Mouse (Mus musculus) midbrain, embryonic 10.5 days (tissue): Measurements from ENCODE around the gene Gm17521. TPM values are rescaled to one million over a fixed set of nuclear protein-coding genes. Genes with fewer than 3 reads are reported as not detected.
"Not testable (repeated sequence)": the region's sequence is repeated elsewhere in the genome, so short reads cannot be mapped to it uniquely, and the experiment has no call there.

Source experiments
- DNase-seq: peaks from one replicate; pipeline ENCODE4 v3.0.0-alpha.2; 2017; ENCODE audit warnings: low spot score
- H3K27ac ChIP-seq: fragments of 300-500 bp; sonication (generic); replicated peaks from 2 replicates; pipeline ENCODE4 v1.5.1; 2016; ENCODE audit warnings: mild to moderate bottlenecking
- H3K27me3 ChIP-seq: fragments of 300-500 bp; sonication (generic); 2 replicates; pipeline ENCODE4 v1.6.1; 2016; ENCODE audit warnings: low read depth, mild to moderate bottlenecking; ENCODE audit not compliant: poor library complexity, severe bottlenecking
- H3K36me3 ChIP-seq: fragments of 300-500 bp; sonication (generic); 2 replicates; pipeline ENCODE4 v1.6.1; 2016; ENCODE audit warnings: mild to moderate bottlenecking, moderate library complexity
- H3K4me1 ChIP-seq: fragments of 300-500 bp; sonication (generic); 2 replicates; pipeline ENCODE4 v1.6.1; 2016
- H3K4me3 ChIP-seq: fragments of 300-500 bp; sonication (generic); 2 replicates; pipeline ENCODE4 v1.5.1; 2016; ENCODE audit warnings: mild to moderate bottlenecking, moderate library complexity
- H3K9me3 ChIP-seq: fragments of 300-500 bp; sonication (generic); replicated peaks from 2 replicates; pipeline ENCODE4 v1.6.1; 2016; ENCODE audit warnings: mild to moderate bottlenecking
- WGBS: fragments of 180-500 bp; shearing (Covaris S2); methylation state at CpG from one replicate; pipeline ENCODE4 v1.1.7; 2016; 5-methylcytosine and 5-hydroxymethylcytosine counted together
- polyA plus RNA-seq: library from polyadenylated mRNA; unstranded; fragments of >200 nt; fragmentation: Nextera tagmentation; extraction: Ambion mirVana; gene quantifications from 2 replicates; pipeline ENCODE4 v1.2.1, GENCODE M21; 2016

Gene Gm17521
- not detected in 2 replicates for polyA plus RNA-seq

- H3K4me1 ChIP-seq, H3K27ac ChIP-seq, H3K4me3 ChIP-seq, DNase-seq, H3K27me3 ChIP-seq, H3K9me3 ChIP-seq, H3K36me3 ChIP-seq: not testable (repeated sequence)
- 77% methylated on average over 1 of the region's 1 CpGs for WGBS
Observed at GRCm38 (mm10) chrX:123029569-123029968, at the start of gene Gm17521. Gene Gm17521, minus strand, starts transcription at chrX:123029669.

GRCm38 (mm10) chrX:123043956-123044355 lies 14.5 kb upstream of the Gm17521 start:
- Histone ChIP-seq H3K4me3 (no peak overlapping the region), H3K36me3 (no peaks in the 10 kb centered on the region), H3K4me1 (no peaks in the 10 kb centered on the region), H3K9me3 (no peaks in the 10 kb centered on the region), H3K27me3 (no peaks in the 10 kb centered on the region), H3K27ac (no peak overlapping the region)
- DNase-seq: no peak

- WGBS: 76% methylated on average over 4 of the region's 4 CpGs
- H3K4me3 ChIP-seq: no peak overlapping the region
- H3K27ac ChIP-seq: no peak overlapping the region
- no peaks in the 10 kb centered on the region for H3K36me3 ChIP-seq
- no peaks in the 10 kb centered on the region for H3K4me1 ChIP-seq
- no peaks in the 10 kb centered on the region for H3K27me3 ChIP-seq
- no peak for DNase-seq
- no peaks in the 10 kb centered on the region for H3K9me3 ChIP-seq
Observed at GRCm38 (mm10) chrX:123043516-123043915, 14.0 kb upstream of the Gm17521 start.

Other genes with a start within 250 kb of the Gm17521 start
- gene Cldn34c1, start 73.8 kb upstream of the Gm17521 start, polyA plus RNA-seq: 16.8 and 21.5 TPM in 2 replicates
- not detected in 2 replicates for gene Srsx, start 192.8 kb upstream of the Gm17521 start, polyA plus RNA-seq
- not detected in 2 replicates for gene Gm17577, start 217.2 kb upstream of the Gm17521 start, polyA plus RNA-seq